Mouse (Mus musculus) right cerebral cortex, postnatal 36 days (tissue): ENCODE data around the gene Ly6g6c.

Source experiments
- DNase-seq, 2 experiments: peaks; one replicate each; pipeline ENCODE4 v3.0.0; 2022; ENCODE audit warnings: low spot score in 2 of 2, mixed read lengths in 1 of 2

Gene Ly6g6c

DNA sequence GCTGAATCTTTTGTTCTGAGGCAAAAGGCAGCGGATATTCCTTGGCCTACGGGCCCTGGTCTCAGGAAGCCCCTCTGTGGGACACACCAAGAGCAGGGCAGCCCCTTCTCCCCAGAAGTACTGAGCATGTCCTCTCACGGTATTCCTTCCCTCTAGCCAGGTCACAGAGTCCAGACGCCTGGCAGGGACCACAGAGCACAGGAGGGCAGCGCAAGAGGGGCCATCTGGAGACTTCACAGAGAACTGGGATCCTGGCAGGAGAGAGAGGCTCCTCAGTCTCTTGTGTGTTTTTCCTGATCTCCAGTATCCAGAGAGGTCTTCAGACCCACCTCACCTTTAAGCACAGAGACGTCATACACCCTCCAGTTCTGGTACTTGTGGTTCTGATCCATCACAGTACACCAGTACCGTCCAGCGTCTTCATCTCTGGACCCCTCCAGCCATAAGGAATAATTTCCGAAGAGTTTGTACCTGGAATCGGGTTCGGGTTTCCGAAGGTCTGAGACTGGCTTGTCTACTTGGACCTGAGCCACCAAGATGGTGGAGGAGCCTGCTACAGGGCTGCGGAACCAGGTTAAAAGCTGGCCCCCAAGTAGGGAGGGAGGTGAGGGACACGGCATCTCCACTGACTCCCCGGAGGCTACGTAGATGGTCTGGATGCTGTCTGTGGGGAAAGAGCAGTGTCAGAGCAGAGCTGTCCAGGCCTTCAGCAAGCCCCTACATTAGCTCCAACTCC lies 17.8 kb downstream of the Ly6g6c start:
- DNase-seq: no peak

DNA sequence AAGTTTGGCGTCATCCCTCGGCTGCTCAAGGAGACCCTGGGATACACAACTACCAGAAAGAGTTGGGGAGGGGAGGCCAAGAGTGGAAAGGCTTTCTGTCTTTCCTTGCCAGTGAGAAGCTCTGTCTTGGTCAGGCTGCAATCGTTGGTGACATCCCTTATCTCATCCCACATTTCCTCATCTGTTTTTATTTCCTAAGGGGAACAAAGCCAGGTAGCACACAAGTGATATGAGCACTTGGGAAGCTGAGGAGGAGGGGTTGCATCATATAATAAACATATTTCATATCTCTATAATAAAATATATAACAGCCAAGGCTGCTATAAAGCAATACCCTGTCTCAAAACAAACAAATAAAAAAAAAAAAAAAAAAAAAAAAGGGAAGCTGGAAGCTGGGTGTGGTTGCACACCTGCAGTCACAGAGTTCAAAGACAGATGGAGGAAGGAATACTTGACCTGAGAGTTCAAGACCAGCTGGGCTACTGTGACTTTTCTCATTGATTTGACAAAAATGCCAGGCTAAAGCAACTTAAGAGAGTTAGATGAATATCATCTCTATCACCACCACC lies 18.8 kb downstream of the Ly6g6c start:
- no peak for DNase-seq

DNA sequence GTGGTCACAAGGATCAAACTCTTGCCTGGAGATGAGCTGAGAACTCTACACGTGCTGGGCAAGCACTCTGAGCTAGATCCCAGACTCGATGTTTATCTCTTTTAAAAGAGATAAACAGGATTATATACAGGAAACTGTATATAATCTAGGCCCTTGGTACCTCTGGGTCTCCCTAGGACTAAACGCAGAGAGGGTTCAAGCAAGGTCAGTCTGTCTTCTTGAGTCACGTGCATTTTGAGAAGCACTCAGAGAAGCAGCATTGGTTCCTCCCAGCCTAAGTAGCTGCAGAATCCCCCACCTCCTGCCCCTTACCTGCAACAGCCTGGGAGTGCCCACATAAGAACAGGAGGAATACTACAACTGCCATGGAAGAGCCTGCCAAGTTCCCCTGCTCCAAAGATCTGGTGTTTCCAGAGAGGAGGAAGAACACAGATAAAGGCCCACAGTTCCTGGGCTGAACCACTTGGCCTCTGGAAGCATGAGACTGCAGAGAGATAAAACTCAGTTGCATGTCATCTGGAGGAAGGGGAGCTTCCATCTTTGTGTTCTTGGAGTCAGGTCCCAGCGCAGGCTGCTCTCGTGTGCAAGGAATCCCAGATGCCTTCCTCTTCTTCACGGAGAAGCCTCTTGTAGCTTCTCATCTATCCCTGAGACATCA lies 20.1 kb downstream of the Ly6g6c start, which contains the start of gene Ly6g6f:
Ly6g6f (minus strand) TSS at position 403 of the 658 bp plus-strand sequence.
- no peak for DNase-seq

DNA sequence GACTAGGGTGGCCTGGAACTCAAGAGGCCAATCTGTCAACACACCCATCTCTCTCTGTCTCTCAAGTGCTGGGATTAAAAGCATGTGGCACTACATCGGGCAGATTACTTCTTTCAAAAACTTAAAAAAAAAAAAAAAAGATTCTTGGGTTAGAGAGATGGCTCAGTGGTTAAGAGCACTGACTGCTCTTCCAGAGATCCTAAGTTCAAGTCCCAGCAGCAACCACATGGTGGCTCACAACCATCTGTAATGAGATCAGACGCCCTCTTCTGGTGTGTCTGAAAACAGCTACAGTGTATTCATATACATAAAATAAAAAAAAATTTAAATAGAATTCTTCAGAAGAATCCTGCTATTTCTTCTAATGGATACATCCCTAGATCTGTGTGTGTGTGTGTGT lies 23.0 kb downstream of the Ly6g6c start:
- no peak for DNase-seq

DNA sequence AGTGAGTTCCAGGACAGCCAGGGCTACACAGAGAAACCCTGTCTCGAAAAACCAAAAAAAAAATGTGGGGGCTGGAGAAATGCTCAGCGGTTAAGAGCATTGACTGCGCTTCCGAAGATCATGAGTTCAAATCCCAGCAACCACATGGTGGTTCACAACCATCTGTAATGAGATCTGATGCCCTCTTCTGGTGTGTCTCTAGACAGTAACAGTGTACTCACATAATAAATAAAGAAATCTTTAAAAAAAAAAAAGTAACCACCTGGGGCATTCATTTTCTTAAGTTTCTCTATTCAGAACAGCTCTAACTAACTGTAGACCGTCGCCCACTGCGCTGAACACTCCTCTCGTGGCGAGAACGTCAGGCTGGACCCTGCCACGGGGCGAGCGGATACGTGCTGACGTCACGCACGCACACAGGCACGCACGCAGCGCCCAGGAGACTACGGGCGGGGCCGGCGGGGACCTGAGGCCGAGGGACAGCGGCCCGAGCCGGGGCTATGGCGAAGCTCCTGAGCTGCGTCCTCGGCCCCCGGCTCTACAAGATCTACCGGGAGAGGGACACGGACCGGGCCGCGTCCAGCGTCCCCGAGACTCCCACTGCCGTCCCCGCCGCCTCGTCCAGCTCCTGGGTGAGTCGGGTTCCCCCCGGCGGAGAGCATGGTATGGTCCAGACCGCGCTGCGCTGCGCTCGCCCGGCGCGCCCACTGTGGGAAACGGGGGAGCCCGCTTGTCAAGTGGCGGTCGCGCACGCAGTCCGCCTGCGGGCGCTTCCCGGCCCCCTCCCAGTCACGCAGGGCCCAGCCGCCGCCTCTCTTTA lies 23.8 kb downstream of the Ly6g6c start, which contains the start of gene Abhd16a:
Abhd16a (plus strand) TSS at position 439 of the 820 bp plus-strand sequence.
- peak; percentile 92 to 93 for DNase-seq

DNA sequence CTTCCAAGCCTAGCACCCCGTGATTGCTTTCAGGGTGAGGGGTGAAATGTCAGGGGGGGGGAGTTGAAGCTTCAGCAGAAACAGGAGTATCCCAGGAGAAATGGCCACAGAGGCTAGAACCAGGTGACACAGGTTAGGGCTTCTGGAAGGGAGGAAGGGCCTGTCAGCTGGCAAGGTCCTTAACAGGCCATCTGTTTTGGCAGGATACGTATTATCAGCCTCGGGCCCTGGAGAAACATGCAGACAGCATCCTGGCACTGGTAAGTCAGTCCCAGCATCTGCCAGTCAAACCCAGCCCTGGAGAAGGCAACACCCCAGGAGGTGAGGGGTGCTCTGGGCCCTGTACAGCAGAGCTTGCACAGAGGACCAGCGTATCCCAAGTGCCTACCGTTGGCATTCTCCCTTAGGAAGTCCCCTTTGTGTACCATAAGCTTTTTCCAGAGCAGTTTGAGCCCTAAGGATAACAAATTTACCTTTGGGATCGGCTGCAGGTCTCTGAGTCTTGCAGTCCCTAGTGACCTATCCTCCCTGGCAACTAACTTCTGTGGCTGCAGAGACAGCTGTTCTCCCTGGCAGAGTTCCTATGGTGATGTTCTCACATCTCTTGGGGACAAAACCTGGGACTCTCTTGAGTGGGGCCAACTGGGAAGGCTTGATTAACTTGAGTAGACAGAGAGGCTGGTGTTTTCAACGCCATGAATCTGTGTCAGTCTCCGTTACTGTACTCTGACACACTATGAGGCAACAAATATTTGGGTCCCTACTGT lies 25.2 kb downstream of the Ly6g6c start:
- DNase-seq: no peak

DNA sequence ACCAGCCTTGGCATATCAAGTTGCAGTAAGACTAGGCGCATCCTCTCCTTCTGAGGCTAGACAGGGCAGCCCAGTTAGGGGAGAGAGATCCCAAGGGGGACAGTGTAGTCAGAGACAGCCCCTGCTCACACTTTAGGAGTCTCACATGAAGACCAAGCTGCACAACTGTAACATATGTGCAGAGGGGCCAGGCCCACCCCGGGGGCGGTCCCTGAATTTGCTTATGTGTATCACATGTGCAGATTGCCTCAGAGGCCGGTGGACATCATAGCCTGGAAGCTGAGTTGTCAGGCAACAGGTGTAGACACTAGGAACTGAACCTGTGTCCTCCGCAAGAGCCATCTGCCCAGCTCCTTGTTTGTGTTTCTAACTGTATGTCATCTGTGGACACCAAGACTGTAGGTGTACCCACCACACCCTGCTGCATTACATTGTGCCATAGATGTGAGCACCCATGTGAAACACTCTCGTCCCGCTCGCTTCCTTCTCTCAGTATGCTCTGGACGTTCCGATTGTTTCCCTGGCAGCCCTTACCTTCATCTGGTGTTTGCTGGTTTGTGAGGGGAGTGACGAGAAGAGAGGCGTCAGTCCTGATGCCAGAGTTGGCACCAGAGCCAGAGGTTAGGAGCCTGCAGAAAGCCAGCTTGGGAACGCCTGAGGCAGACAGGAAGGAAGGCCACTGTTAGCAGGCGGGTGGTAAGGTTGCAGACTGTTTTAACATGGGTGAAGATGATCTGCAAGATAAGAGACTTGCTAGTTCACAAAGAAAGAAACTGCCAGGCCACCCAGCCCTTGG lies 27.4 kb downstream of the Ly6g6c start:
- no peak for DNase-seq

DNA sequence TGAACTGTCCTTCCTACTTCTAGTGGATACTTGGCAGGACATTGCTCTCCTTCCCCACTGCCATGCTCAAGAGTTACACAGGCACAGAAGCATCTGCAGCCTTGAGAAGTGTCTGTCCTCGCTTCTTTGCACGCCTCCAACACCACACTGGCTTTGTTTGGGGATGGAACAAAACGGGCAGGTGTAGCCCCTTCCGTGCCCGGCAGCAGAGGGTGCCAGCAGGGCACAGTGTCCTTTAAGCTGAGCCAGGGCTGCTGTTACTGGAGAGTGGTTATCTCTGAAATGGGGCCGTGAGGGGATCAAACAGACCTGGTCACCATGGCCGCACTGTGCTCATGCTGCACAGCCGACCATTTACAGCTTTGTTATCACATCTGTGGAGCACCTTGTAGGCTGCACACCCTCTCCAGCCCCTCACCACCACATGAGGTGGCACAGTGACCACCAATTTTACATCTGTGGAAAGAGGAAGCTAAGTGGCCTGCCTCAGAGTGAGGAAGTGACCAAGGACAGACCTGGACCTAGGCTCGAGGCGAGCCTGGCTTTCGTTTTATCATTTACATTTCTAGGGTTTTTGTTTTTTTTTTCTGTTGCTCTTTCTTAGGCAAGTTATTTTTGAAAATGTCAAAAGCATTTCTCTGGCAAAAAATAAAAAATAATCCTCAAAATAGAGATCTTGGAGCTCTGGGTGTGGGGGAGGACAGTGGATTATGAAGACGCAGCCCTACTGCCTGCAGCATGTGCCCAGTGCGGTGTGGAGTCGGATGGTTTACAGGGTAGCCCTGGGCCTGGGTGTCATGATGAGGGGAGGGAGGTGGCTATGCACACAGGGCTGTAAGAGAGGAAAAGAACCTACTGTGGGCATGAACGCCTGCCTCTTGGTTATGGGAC lies 29.5 kb downstream of the Ly6g6c start:
- no peak for DNase-seq

DNA sequence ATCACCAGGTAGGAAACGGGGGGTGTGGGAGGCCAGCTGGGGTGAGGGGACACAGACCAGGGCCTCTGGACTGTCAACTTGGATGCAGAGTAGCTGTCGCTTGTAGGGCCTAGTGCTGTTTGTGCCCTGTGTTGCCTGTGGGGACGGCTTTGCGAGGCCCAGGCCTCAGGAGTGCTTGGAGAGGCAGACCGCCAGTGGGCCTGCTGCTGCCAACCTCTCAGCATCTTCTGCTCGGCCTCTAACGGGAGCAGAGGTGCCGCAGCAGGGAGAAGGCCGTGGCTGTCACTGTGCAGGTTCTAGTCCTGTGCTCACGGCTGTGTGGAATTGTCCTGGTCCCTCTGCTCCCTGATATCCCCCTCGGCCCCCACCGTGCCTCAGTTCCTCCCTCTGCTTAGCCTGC lies 31.4 kb downstream of the Ly6g6c start:
- DNase-seq: no peak

DNA sequence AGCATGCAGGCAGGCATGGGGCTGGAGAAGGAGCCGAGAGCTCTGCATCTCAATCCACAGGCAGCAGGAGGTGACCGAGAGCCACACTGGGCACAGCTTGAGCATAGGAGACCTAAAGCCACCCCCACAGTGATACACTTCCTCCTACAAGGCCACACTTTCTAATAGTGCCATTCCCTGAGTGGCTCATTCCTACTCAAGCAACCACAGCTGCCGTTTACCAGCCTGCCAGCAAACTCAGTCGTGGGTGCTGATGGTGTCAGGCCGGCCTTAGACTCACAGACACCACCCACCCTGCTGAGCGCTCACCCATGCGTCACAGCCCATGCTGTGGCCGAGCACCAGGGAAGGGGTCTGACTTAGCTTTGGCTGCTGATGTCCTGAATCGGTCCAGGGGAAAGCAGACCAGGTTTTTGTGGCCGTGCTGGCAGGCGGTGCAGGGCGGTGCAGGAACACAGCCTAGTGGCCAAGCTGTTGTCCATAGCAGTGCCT lies 32.0 kb downstream of the Ly6g6c start:
- peak; percentile 52 to 73 for DNase-seq

DNA sequence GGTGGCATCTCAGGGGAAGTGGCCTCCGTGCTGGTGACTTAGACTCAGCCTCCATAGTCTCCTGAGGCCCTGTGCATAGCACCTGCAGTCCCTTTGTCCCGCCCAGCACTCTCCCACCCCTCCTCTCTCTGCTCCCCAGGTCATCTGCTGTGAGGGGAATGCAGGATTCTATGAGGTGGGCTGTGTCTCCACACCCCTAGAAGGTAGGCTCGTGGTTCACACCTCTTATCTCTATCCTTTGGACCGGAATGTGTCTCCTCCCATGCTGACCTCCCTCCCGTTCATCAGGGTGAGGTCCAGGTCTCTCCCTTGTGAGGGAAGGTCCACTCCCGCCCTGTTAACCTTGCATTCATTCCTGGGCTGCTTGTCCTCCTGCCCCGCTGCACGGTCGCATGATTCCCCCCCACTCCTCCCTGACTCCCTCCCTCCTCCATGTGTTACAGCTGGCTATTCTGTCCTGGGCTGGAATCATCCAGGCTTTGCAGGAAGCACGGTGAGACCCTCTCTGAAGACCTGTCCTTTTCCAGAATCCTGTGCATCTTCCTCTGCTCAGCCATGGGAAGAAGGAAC lies 35.1 kb downstream of the Ly6g6c start:
- no peak for DNase-seq

DNA sequence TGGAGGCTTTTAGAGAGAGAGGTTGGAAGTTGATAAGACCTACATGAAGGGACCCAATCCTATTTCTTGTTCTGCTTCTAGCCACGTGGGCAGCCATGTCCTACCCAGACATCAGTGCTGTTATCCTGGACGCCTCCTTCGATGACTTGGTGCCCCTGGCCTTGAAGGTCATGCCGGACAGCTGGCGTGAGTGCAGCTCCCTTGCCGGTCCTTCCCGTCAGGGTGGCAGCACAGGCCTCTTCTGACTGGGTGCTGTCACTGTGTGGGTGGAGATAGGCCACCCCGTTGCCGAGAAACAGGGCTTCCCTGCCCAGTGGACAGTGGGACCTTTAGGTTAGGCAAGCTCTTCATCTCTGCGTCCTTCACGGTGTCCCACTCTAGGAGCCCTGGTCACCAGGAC lies 36.0 kb downstream of the Ly6g6c start:
- no peak for DNase-seq

DNA sequence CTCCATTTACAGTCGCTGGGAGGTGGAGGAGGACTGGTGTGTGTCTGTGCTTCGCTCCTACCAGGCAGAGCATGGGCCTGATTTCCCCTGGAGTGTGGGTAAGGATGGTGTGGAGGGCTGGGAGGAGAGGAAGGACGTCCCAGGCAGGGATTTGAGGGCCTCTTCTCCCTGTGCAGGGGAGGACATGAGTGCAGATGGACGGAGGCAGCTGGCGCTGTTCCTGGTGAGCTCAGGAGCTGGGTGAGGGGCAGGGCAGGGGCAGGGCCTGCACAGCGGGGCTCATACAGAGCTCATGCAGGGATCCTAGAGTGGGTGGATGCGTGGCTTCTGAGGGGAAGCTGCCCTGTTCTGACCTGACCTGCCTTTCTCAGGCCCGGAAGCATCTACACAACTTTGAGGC lies 37.1 kb downstream of the Ly6g6c start:
- no peak for DNase-seq

DNA sequence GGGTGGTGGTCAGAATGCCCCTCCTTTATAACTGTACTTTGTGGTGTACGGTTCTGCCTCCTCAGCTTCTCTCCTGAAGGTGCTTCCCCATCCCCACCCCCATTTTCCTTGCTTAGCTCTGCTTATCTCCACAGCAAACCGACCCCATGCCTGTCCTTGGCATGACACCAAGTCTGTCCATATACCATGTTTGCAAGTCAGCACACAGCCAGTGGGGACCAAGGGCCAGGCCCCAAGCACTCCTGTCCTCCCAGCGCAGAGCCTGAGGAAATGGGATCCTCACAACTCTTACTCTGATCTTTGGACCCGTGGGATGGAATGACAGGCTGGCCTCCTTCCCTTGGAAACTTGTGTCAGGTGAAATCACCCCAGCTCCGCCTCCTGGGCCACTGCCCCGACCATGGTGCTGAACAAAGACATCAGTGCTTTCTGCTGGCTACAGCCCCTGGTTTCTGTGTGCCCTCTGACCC lies 38.1 kb downstream of the Ly6g6c start:
- DNase-seq: no peak

DNA sequence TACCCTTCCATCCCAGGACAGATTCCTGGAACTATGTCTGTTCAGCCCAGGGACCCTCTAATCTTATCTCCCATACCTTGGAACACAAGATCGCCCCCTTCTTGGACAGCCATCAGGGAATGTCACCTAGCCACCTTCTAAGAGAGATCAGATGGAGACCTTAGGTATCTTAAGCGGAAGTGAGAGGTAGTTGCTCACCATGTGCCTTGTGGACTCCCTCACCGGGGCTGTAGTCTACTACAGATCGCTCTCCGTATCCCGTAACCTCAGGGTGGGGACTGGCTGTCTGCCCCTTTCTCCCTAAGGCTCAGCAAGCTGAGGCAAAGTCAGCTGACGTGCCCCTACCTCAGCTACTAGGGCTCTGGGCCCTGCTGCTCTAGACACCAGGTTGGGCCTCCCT lies 38.9 kb downstream of the Ly6g6c start:
- DNase-seq: no peak

DNA sequence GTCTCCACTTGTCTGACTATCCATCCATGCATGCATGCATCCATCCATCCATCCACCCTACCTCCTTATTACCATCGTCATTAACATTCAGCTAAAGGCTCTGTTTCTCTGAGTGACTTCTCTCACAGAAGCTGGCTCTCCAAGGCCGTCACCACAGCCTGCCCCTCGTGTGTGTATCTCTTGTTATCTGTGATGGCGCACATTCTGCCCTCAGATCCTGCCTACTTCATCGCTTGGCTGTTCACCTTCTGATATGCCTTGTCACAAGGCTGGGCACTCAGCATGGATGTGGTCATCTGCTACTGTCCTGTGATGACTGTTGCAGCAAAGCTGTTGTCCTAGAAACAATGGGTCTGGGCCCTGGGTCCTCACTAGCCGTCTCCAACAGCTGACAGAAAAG lies 39.6 kb downstream of the Ly6g6c start:
- DNase-seq: no peak

DNA sequence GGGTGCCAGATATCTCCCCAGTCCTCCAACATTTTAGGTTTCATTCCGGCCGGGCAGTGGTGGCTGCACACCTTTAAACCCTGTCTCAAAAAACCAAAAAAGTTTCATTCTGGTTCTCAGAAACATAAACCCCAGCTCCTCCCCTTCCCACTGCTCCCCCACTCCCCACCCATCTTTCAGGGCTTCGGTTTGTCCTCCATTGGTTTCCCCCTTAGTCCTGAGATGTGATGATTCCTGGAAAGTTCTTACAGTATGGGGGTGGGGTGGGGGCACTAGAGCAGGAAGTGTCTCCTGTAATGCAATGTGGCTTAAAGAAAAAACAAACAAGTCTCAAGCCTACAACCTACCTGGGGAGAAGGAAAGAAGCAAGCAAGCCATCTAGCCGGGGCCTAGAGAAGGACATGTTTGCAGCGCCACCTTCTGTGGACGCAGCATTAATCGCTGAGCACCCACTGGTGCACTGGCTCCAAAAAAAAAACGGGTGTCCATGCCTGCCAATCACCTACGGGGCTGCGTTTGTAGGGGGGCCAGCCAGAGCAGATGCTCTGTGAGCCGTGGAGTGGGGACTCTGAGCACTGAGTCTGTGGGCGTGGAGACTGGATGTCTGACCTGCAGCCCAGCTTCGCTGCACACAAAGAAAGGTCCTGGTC lies 40.7 kb downstream of the Ly6g6c start:
- no peak for DNase-seq

DNA sequence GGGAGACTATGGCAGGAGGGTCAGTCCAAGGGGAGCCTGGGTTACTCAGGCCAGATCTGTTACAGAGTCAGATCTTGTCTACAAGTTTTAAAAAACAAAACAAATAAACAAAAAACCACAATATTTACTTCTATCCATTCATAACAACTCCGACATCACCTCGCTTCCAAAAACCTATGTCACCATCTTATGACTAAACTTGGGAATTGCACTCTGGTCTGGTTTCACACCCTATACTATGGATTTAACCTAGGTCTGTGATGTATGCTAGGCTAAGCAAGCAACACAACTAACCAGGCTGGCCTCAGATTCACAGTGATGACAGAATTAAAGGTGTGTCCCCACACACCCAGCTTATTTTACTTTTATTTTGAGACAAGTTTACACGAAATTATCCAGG lies 41.3 kb downstream of the Ly6g6c start:
- DNase-seq: no peak
